8 mouse cellular contexts compared by ENCODE assay signal in genomic region chr5:99339790-99340189, GRCm38 (mm10).
DNase-seq lines count a peak whose midpoint lies in the region; ATAC-seq and TF ChIP-seq lines count a peak whose summit lies in the region.

No protein-coding gene starts in this region.

- peak overlapping the region; percentile 29; the same call in 1 of the 2 replicates for H3K4me2 ChIP-seq in hindbrain, embryonic 14.5 days (replicated peaks)
- no peak overlapping the region; the same call in 1 of the 2 replicates for H3K4me2 ChIP-seq in hindbrain, embryonic 13.5 days
- H3K4me2 ChIP-seq in liver, embryonic 13.5 days: peak overlapping the region; percentile 41
- H3K4me2 ChIP-seq in midbrain, embryonic 16.5 days (ENCODE audit: low read length): no peak overlapping the region

- H3K9me3 ChIP-seq in hindbrain, embryonic 14.5 days (ENCODE audit: control insufficient read depth, low read length): no peaks in the 10 kb centered on the region
- no peaks in the 10 kb centered on the region for H3K9me3 ChIP-seq in hindbrain, embryonic 13.5 days
- H3K9me3 ChIP-seq in liver, embryonic 13.5 days (replicated peaks): no peaks in the 10 kb centered on the region
- no peaks in the 10 kb centered on the region for H3K9me3 ChIP-seq in midbrain, embryonic 16.5 days (replicated peaks; ENCODE audit: control insufficient read depth, low read length, poor library complexity, severe bottlenecking)

- H3K4me3 ChIP-seq in hindbrain, embryonic 14.5 days (replicated peaks; ENCODE audit: low read length): no peak overlapping the region
- no peak overlapping the region for H3K4me3 ChIP-seq in hindbrain, embryonic 13.5 days
- H3K4me3 ChIP-seq in bone marrow macrophage, adult 2 months (ENCODE audit: insufficient read depth, low read length): peak overlapping the region; percentile 52
- H3K4me3 ChIP-seq in kidney, adult 2 months (ENCODE audit: insufficient read depth, low read depth, low read length): peak overlapping the region; percentile 34
- peak overlapping the region; percentile 14; the same call in 1 of the 2 replicates for H3K4me3 ChIP-seq in liver, embryonic 13.5 days (replicated peaks)
- H3K4me3 ChIP-seq in midbrain, embryonic 16.5 days (ENCODE audit: low read depth, low read length): no peak overlapping the region

- no peak overlapping the region for H3K9ac ChIP-seq in hindbrain, embryonic 14.5 days
- no peak overlapping the region for H3K9ac ChIP-seq in hindbrain, embryonic 13.5 days
- H3K9ac ChIP-seq in liver, embryonic 13.5 days: no peak overlapping the region
- H3K9ac ChIP-seq in midbrain, embryonic 16.5 days (ENCODE audit: low read depth, low read length): no peak overlapping the region

- H3K36me3 ChIP-seq in hindbrain, embryonic 14.5 days (replicated peaks; ENCODE audit: control insufficient read depth, insufficient read depth): no peaks in the 10 kb centered on the region
- H3K36me3 ChIP-seq in hindbrain, embryonic 13.5 days: no peaks in the 10 kb centered on the region
- no peaks in the 10 kb centered on the region for H3K36me3 ChIP-seq in kidney, adult 2 months (ENCODE audit: control insufficient read depth, insufficient read depth, low read length)
- H3K36me3 ChIP-seq in liver, embryonic 13.5 days: no peaks in the 10 kb centered on the region
- no peaks in the 10 kb centered on the region for H3K36me3 ChIP-seq in midbrain, embryonic 16.5 days (ENCODE audit: control insufficient read depth, insufficient read depth, low read length)

- H3K4me1 ChIP-seq in hindbrain, embryonic 14.5 days (replicated peaks; ENCODE audit: control insufficient read depth, insufficient read depth, low read length): peaks cover 4% of the 10 kb centered on the region; the same call in 1 of the 2 replicates
- 0 out of 2 replicates have a peak, but pooled peaks cover 7% of the 10 kb centered on the region for H3K4me1 ChIP-seq in hindbrain, embryonic 13.5 days (replicated peaks)
- peaks cover 35% of the 10 kb centered on the region for H3K4me1 ChIP-seq in bone marrow macrophage, adult 2 months (ENCODE audit: control insufficient read depth, insufficient read depth, low read length)
- H3K4me1 ChIP-seq in kidney, adult 2 months (ENCODE audit: control insufficient read depth, insufficient read depth, low read length): no peaks in the 10 kb centered on the region
- H3K4me1 ChIP-seq in liver, embryonic 13.5 days (replicated peaks): peaks cover 14% of the 10 kb centered on the region; the same call in 1 of the 2 replicates
- H3K4me1 ChIP-seq in midbrain, embryonic 16.5 days (ENCODE audit: control insufficient read depth, insufficient read depth, low read length): no peaks in the 10 kb centered on the region

- 66% methylated on average over 15 of the region's 15 CpGs for WGBS in hindbrain, embryonic 14.5 days
- whole genome bisulfite sequencing in hindbrain, embryonic 13.5 days: 67% methylated on average over 15 of the region's 15 CpGs
- 19% methylated on average over 15 of the region's 15 CpGs for WGBS in kidney, adult 2 months
- 36% methylated on average over 15 of the region's 15 CpGs for WGBS in liver, embryonic 13.5 days (ENCODE audit: insufficient replicate concordance)
- WGBS in midbrain, embryonic 16.5 days: 66% methylated on average over 15 of the region's 15 CpGs

- no peak for TF ChIP-seq POLR2A in bone marrow macrophage, adult 2 months (IDR thresholded peaks at IDR 0.05; ENCODE audit: borderline replicate concordance, low read depth, low read length)
- no peak for TF ChIP-seq POLR2A in kidney, adult 2 months (IDR thresholded peaks at IDR 0.05; ENCODE audit: low read depth, low read length)

- no peaks in the 10 kb centered on the region for H3K27me3 ChIP-seq in hindbrain, embryonic 14.5 days (ENCODE audit: control insufficient read depth, insufficient read depth, low read length)
- no peaks in the 10 kb centered on the region for H3K27me3 ChIP-seq in hindbrain, embryonic 13.5 days
- no peaks in the 10 kb centered on the region for H3K27me3 ChIP-seq in kidney, adult 2 months (replicated peaks; ENCODE audit: control insufficient read depth, insufficient read depth, low read length)
- no peaks in the 10 kb centered on the region for H3K27me3 ChIP-seq in liver, embryonic 13.5 days
- no peaks in the 10 kb centered on the region for H3K27me3 ChIP-seq in midbrain, embryonic 16.5 days (ENCODE audit: control insufficient read depth, insufficient read depth, low read depth, low read length)

- DNase-seq in hindbrain, embryonic 14.5 days (ENCODE audit: low spot score): no peak
- peak; percentile 89 to 93 for DNase-seq in heart, adult 18-20 months
- peak; percentile 80 for DNase-seq in kidney, adult 2 months
- DNase-seq in liver, embryonic 13.5 days: peak; percentile 5
- peak; percentile 33 to 55 for DNase-seq in right cerebral cortex, postnatal 10 days (ENCODE audit: low spot score in 2 of 2)

- no peak for TF ChIP-seq CTCF in bone marrow macrophage, adult 2 months (IDR thresholded peaks at IDR 0.05; ENCODE audit: low read depth, low read length)
- TF ChIP-seq CTCF in kidney, adult 2 months (conservative IDR thresholded peaks at IDR 0.05; ENCODE audit: insufficient read depth, insufficient read length, low read depth, low read length): no peak

- ATAC-seq in hindbrain, embryonic 14.5 days (ENCODE audit: low FRiP score): no peak
- ATAC-seq in hindbrain, embryonic 13.5 days (ENCODE audit: low FRiP score): no peak
- peak; percentile 68 for ATAC-seq in liver, embryonic 13.5 days (ENCODE audit: low read depth)
- no peak for ATAC-seq in midbrain, embryonic 16.5 days

- peak overlapping the region; percentile 26; the same call in 1 of the 2 replicates for H3K27ac ChIP-seq in hindbrain, embryonic 14.5 days
- H3K27ac ChIP-seq in hindbrain, embryonic 13.5 days: no peak overlapping the region
- H3K27ac ChIP-seq in bone marrow macrophage, adult 2 months (ENCODE audit: insufficient read depth, low read depth, low read length): peak overlapping the region; percentile 30
- H3K27ac ChIP-seq in kidney, adult 2 months (ENCODE audit: insufficient read depth, low read depth, low read length): peak overlapping the region; percentile 68
- no peak overlapping the region; the same call in 1 of the 2 replicates for H3K27ac ChIP-seq in liver, embryonic 13.5 days
- no peak overlapping the region for H3K27ac ChIP-seq in midbrain, embryonic 16.5 days (ENCODE audit: low read length)

Comparison
In these comparisons a context has a peak if more than half of its experiments do, and no peak if none do; other contexts are left out.
1. H3K27ac ChIP-seq: peak in hindbrain, embryonic 14.5 days (single experiment), bone marrow macrophage, adult 2 months (single experiment) and kidney, adult 2 months (single experiment); none in hindbrain, embryonic 13.5 days (single experiment), liver, embryonic 13.5 days (single experiment) and midbrain, embryonic 16.5 days (single experiment).
2. H3K4me2 ChIP-seq: peak in hindbrain, embryonic 14.5 days (single experiment) and liver, embryonic 13.5 days (single experiment); none in hindbrain, embryonic 13.5 days (single experiment) and midbrain, embryonic 16.5 days (single experiment).
3. H3K4me3 ChIP-seq: peak in bone marrow macrophage, adult 2 months (single experiment), kidney, adult 2 months (single experiment) and liver, embryonic 13.5 days (single experiment); none in hindbrain, embryonic 14.5 days (single experiment), hindbrain, embryonic 13.5 days (single experiment) and midbrain, embryonic 16.5 days (single experiment).